Mouse (Mus musculus): ENCODE measurements around the gene Ms4a6d. TPM values are rescaled to one million over a fixed set of nuclear protein-coding genes. Genes with fewer than 3 reads are reported as not detected.
A peak's percentile ranks its signal among the peaks of the same experiment; 100 is the strongest.

Gene Ms4a6d
- polyA plus RNA-seq, 1 experiment from 2014 or later, result 2.6 TPM

DNA sequence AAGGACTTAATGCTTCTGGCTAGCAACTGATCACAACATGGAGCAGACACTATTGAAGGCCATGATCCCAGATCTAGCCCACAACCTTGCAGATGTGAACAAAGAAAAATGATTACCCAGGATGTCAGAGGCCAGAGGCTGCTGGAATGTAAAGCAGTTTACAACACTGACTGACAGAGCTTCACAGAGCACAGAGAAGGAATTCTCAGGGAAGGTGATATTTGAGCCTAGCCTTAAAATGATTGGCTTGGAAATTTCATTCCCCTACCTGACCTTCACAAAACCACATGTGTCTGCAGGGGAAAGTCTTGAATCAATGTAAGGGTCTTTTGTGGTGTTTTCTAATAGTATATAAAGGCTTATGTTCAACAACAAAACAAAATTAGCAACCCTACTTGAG, 20.2 kb upstream of the Ms4a6d start:
- Histone ChIP-seq H3K36me3 (ENCODE audit: control insufficient read depth, insufficient read depth, low read length) (no peaks in the 10 kb centered on the region), H3K27me3 (ENCODE audit: control insufficient read depth, insufficient read depth, low read length) (no peaks in the 10 kb centered on the region), H3K27ac (ENCODE audit: low read depth, low read length) (no peak overlapping the region), H3K4me3 (ENCODE audit: low read length) (no peak overlapping the region), H3K4me1 (ENCODE audit: control insufficient read depth, insufficient read depth, low read length) (no peaks in the 10 kb centered on the region), H3K4me2 (replicated peaks; ENCODE audit: low read depth, low read length) (no peak overlapping the region), H3K9me3 (ENCODE audit: control insufficient read depth, low read length) (no peaks in the 10 kb centered on the region), H3K9ac (ENCODE audit: low read depth, low read length) (no peak overlapping the region)
- no peak; the same call in 1 of the 2 replicates for ATAC-seq (ENCODE audit: low FRiP score, low TSS enrichment)

DNA sequence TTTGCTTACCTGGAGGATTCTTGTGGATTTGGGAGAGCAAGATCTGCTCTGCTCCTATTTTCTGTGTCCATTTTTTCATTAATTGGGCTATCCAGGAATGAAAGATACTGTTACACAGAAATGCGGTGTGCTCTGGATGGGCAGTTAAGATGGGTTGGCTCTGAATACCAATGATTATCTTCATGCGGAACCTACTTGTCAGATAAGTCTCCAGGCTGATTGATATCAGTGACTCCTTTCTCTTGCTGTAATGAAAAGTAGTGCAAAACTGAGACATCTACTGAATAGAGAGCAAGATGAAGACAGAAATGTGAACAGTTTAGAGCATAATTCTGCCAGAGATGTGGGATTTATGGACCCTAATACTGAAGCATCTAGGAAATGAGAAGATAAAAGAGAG, 18.9 kb upstream of the Ms4a6d start, which contains the start of gene Ms4a2:
Ms4a2 (minus strand) TSS at position 169 of the 400 bp plus-strand sequence.
- H3K36me3 ChIP-seq (ENCODE audit: control insufficient read depth, insufficient read depth, low read length), result no peaks in the 10 kb centered on the region
- no peak for ATAC-seq (ENCODE audit: low FRiP score, low TSS enrichment)
- no peak within 1 kb of the TSS for H3K4me3 ChIP-seq (ENCODE audit: low read length)
- H3K9ac ChIP-seq (ENCODE audit: low read depth, low read length), result no peak within 1 kb of the TSS
- no peaks in the 10 kb centered on the region for H3K9me3 ChIP-seq (ENCODE audit: control insufficient read depth, low read length)
- H3K27me3 ChIP-seq (ENCODE audit: control insufficient read depth, insufficient read depth, low read length), result no peaks in the 10 kb centered on the region; the same call in 1 of the 2 replicates
- H3K27ac ChIP-seq (ENCODE audit: low read depth, low read length), result no peak within 1 kb of the TSS
- no peaks in the 10 kb centered on the region for H3K4me1 ChIP-seq (ENCODE audit: control insufficient read depth, insufficient read depth, low read length)
- no peak within 1 kb of the TSS for H3K4me2 ChIP-seq (replicated peaks; ENCODE audit: low read depth, low read length)
- 58% methylated on average over 2 of the region's 2 CpGs for WGBS

DNA sequence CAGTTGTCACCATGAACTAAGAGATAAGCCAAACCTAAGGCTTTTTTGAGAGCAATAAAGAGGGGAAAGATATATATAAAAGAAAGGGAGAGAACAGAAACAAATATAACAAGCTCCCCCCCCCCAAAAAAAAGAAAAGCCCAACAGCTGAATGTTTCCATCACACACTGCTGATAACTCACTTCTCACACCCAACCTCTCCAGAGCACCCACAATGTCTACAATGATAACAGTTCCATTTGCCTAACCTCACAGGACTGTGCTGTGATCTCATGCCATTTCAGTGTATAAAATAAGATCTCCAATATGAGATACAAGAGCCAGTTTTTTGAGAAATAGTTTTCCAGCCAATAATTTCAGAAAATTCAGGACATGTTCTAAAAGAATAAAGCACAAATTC, 13.3 kb upstream of the Ms4a6d start:
- H3K27me3 ChIP-seq (ENCODE audit: control insufficient read depth, insufficient read depth, low read length), result no peaks in the 10 kb centered on the region; the same call in 1 of the 2 replicates
- no peaks in the 10 kb centered on the region for H3K4me1 ChIP-seq (ENCODE audit: control insufficient read depth, insufficient read depth, low read length)
- no peak overlapping the region for H3K27ac ChIP-seq (ENCODE audit: low read depth, low read length)
- no peak overlapping the region for H3K4me3 ChIP-seq (ENCODE audit: low read length)
- H3K4me2 ChIP-seq (replicated peaks; ENCODE audit: low read depth, low read length), result no peak overlapping the region
- H3K9ac ChIP-seq (ENCODE audit: low read depth, low read length), result no peak overlapping the region
- no peaks in the 10 kb centered on the region for H3K36me3 ChIP-seq (ENCODE audit: control insufficient read depth, insufficient read depth, low read length)
- no peak for ATAC-seq (ENCODE audit: low FRiP score, low TSS enrichment)
- no peaks in the 10 kb centered on the region for H3K9me3 ChIP-seq (ENCODE audit: control insufficient read depth, low read length)

DNA sequence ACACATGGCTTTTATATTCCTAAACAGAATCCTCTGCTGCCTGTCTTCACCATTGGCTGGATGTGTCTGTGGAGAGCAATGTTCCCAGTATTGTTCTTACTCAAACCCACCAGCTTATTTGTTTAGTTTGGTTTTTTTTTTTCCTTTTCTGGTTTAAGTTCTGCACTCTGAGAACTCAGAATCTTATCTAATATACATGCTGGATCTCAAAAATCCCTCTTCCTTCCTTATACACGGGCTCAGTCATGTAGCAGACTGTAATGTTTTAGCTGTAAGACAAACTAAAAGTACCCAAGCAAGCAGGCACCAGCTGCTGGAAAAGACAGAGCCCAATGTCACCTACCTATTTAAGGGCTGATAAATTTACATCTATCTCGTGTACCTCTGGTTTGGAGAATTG, 10.2 kb upstream of the Ms4a6d start:
- Histone ChIP-seq H3K27me3 (ENCODE audit: control insufficient read depth, insufficient read depth, low read length) (no peaks in the 10 kb centered on the region; the same call in 1 of the 2 replicates), H3K9ac (ENCODE audit: low read depth, low read length) (no peak overlapping the region), H3K27ac (ENCODE audit: low read depth, low read length) (no peak overlapping the region), H3K4me1 (ENCODE audit: control insufficient read depth, insufficient read depth, low read length) (no peaks in the 10 kb centered on the region), H3K9me3 (ENCODE audit: control insufficient read depth, low read length) (no peaks in the 10 kb centered on the region), H3K36me3 (ENCODE audit: control insufficient read depth, insufficient read depth, low read length) (no peaks in the 10 kb centered on the region), H3K4me3 (ENCODE audit: low read length) (no peak overlapping the region), H3K4me2 (replicated peaks; ENCODE audit: low read depth, low read length) (no peak overlapping the region)
- no peak for ATAC-seq (ENCODE audit: low FRiP score, low TSS enrichment)
- WGBS, result 67% methylated on average over 2 of the region's 2 CpGs

DNA sequence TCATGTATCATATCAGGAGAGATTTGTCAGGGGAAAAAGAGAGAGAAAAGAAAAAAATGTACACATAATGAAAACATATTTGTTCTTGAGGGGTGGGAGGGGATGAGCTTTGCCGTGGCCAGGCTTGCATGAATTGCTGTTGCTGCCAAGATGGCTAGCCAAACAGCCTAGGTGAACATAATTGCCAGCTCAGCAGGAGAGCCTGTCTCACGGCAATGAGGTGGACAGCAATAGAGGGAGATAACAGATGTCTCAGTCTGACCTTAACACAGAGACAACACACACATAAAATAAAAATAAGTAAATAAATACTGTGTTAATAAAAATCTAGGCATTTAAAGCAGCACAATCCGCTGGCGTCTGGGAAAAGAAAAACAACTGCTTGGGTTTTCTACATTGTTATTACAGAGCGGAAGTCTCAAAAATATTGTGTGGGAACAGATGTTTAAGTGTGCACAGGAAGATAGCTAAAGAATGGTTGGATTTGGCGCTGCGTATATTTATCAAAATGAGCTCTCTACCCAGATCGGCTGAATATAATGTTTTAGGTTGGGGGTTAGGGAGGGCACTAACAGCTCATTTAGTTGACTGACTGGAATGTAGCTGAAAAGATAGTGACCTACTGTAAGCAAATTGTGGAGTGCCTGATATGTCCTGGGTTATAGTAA, 9.3 kb upstream of the Ms4a6d start:
- WGBS, result 61% methylated on average over 8 of the region's 8 CpGs
- no peaks in the 10 kb centered on the region for H3K4me1 ChIP-seq (ENCODE audit: control insufficient read depth, insufficient read depth, low read length)
- H3K4me2 ChIP-seq (replicated peaks; ENCODE audit: low read depth, low read length), result no peak overlapping the region
- no peak overlapping the region for H3K4me3 ChIP-seq (ENCODE audit: low read length)
- H3K27ac ChIP-seq (ENCODE audit: low read depth, low read length), result no peak overlapping the region
- no peak for ATAC-seq (ENCODE audit: low FRiP score, low TSS enrichment)
- no peaks in the 10 kb centered on the region for H3K36me3 ChIP-seq (ENCODE audit: control insufficient read depth, insufficient read depth, low read length)
- H3K9me3 ChIP-seq (ENCODE audit: control insufficient read depth, low read length), result no peaks in the 10 kb centered on the region
- no peak overlapping the region for H3K9ac ChIP-seq (ENCODE audit: low read depth, low read length)
- no peaks in the 10 kb centered on the region; the same call in 1 of the 2 replicates for H3K27me3 ChIP-seq (ENCODE audit: control insufficient read depth, insufficient read depth, low read length)

DNA sequence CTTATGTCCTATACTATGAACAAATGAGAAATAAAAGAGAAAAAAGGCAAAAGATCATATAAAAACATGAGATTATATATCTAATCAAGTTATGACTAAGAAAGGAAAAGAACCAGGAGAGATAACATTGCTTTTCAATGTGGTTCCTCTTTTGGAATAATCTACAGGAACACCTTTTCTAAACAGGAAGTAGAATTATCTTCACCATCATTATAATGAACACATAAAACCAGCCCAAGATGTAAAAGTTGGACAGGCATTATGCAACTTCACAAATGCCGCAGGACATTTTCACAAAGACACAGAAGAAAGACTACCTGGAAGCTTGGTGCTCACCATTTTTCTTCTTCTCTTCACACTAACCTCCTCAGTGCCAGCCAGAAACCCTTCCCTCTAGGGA, 8.4 kb upstream of the Ms4a6d start:
- H3K36me3 ChIP-seq (ENCODE audit: control insufficient read depth, insufficient read depth, low read length), result no peaks in the 10 kb centered on the region
- H3K4me3 ChIP-seq (ENCODE audit: low read length), result no peak overlapping the region
- 100% methylated on average over 1 of the region's 1 CpGs for WGBS
- no peak overlapping the region for H3K4me2 ChIP-seq (replicated peaks; ENCODE audit: low read depth, low read length)
- H3K4me1 ChIP-seq (ENCODE audit: control insufficient read depth, insufficient read depth, low read length), result no peaks in the 10 kb centered on the region
- no peak for ATAC-seq (ENCODE audit: low FRiP score, low TSS enrichment)
- no peak overlapping the region for H3K9ac ChIP-seq (ENCODE audit: low read depth, low read length)
- H3K9me3 ChIP-seq (ENCODE audit: control insufficient read depth, low read length), result no peaks in the 10 kb centered on the region
- H3K27me3 ChIP-seq (ENCODE audit: control insufficient read depth, insufficient read depth, low read length), result no peaks in the 10 kb centered on the region
- H3K27ac ChIP-seq (ENCODE audit: low read depth, low read length), result no peak overlapping the region

DNA sequence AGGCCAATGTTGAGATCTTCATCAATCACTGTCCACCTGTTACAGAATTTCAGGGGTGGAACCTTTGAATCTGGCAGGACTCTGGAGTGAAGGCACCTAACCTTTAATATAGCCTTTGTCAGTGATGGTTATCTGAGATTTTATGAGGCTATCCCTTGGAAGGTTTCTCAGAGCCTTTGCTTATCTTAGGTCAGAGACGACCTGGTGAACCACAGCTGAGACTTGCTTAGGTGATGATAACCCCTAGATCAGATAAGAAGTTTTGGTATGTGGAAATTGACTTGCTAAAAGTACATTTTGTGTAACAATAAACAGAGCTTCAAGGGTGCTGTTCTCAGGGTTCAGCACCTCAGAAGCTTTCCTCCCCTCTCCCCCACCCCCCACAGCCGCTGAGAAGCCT, 7.6 kb upstream of the Ms4a6d start:
- H3K9ac ChIP-seq (ENCODE audit: low read depth, low read length), result no peak overlapping the region
- WGBS, result 22% methylated on average over 2 of the region's 2 CpGs
- no peak overlapping the region for H3K4me2 ChIP-seq (replicated peaks; ENCODE audit: low read depth, low read length)
- H3K9me3 ChIP-seq (ENCODE audit: control insufficient read depth, low read length), result no peaks in the 10 kb centered on the region
- no peak overlapping the region for H3K27ac ChIP-seq (ENCODE audit: low read depth, low read length)
- no peak overlapping the region for H3K4me3 ChIP-seq (ENCODE audit: low read length)
- H3K27me3 ChIP-seq (ENCODE audit: control insufficient read depth, insufficient read depth, low read length), result no peaks in the 10 kb centered on the region
- no peak for ATAC-seq (ENCODE audit: low FRiP score, low TSS enrichment)
- no peaks in the 10 kb centered on the region for H3K4me1 ChIP-seq (ENCODE audit: control insufficient read depth, insufficient read depth, low read length)
- no peaks in the 10 kb centered on the region for H3K36me3 ChIP-seq (ENCODE audit: control insufficient read depth, insufficient read depth, low read length)

DNA sequence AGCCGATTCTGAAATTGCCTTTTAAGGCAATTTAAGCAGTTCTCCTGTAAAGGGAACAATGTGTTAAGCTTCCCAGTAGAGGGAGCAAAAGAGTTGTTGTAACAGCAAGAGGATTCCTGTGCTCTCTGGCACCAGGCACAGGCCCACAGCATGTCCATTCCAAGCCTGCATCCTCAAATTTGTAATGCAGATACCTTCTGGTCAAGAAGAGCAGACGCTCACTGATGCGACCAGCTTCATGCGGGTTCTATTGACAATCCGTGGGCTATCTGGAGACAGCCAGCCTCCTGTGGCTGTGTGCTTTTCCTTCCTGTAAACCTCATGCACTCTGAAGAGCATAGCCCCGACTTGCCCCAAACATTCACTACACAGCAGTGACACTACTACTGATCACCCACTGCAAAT, 6.9 kb upstream of the Ms4a6d start:
- no peaks in the 10 kb centered on the region for H3K27me3 ChIP-seq (ENCODE audit: control insufficient read depth, insufficient read depth, low read length)
- H3K4me3 ChIP-seq (ENCODE audit: low read length), result no peak overlapping the region
- no peaks in the 10 kb centered on the region for H3K36me3 ChIP-seq (ENCODE audit: control insufficient read depth, insufficient read depth, low read length)
- no peaks in the 10 kb centered on the region for H3K9me3 ChIP-seq (ENCODE audit: control insufficient read depth, low read length)
- no peak overlapping the region for H3K4me2 ChIP-seq (replicated peaks; ENCODE audit: low read depth, low read length)
- no peaks in the 10 kb centered on the region for H3K4me1 ChIP-seq (ENCODE audit: control insufficient read depth, insufficient read depth, low read length)
- H3K9ac ChIP-seq (ENCODE audit: low read depth, low read length), result no peak overlapping the region
- 24% methylated on average over 6 of the region's 6 CpGs for WGBS
- ATAC-seq (ENCODE audit: low FRiP score, low TSS enrichment), result peak; percentile 86
- no peak overlapping the region for H3K27ac ChIP-seq (ENCODE audit: low read depth, low read length)

DNA sequence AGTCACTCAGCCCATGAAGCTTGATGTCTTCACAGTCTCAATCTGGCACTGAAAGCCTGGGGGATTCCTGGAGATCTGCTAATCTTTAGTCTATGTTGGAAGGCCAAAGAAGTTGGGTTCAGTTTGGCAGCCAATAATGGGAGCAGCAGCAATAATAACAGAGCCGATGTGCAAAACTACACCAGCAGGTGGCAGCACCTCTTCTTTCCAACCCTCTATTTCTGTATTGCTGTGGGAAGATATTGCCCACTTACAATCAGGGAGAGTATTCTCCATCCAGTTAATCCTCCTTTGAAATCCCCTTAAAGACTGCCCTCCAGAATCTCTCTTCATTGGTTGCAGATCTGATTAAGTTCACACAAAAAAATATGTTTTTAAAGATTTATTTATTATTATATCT, 3.5 kb upstream of the Ms4a6d start:
- no peaks in the 10 kb centered on the region for H3K27me3 ChIP-seq (ENCODE audit: control insufficient read depth, insufficient read depth, low read length)
- WGBS, result 19% methylated on average over 1 of the region's 1 CpGs
- ATAC-seq (ENCODE audit: low FRiP score, low TSS enrichment), result peak; percentile 47; the same call in 1 of the 2 replicates

More for the DNA sequence above, 3.5 kb upstream of the Ms4a6d start:
- H3K4me2 ChIP-seq (replicated peaks; ENCODE audit: low read depth, low read length), result no peak overlapping the region
- H3K27ac ChIP-seq (ENCODE audit: low read depth, low read length), result no peak overlapping the region
- no peak overlapping the region for H3K4me3 ChIP-seq (ENCODE audit: low read length)
- no peaks in the 10 kb centered on the region for H3K9me3 ChIP-seq (ENCODE audit: control insufficient read depth, low read length)
- no peaks in the 10 kb centered on the region for H3K36me3 ChIP-seq (ENCODE audit: control insufficient read depth, insufficient read depth, low read length)
- H3K4me1 ChIP-seq (ENCODE audit: control insufficient read depth, insufficient read depth, low read length), result no peaks in the 10 kb centered on the region
- H3K9ac ChIP-seq (ENCODE audit: low read depth, low read length), result no peak overlapping the region

Measured in kidney, embryonic 14.5 days (tissue).